Mouse (Mus musculus) spleen, adult 2 months (tissue): ENCODE measurements around the gene Gpr19.

Source experiments
- CTCF ChIP-seq: fragments of 200-500 bp; IDR thresholded peaks from 2 replicates; pipeline ENCODE4 v1.5.1; 2011; ENCODE audit warnings: mild to moderate bottlenecking, inconsistent platforms; ENCODE audit not compliant: insufficient read depth, insufficient read length, insufficient replicate concordance; ENCODE audit errors: extremely low read depth
- POLR2A ChIP-seq: fragments of 200-500 bp; IDR thresholded peaks from 2 replicates; pipeline ENCODE4 v1.6.1; 2011; ENCODE audit warnings: low read depth, low read length, inconsistent platforms

DNA sequence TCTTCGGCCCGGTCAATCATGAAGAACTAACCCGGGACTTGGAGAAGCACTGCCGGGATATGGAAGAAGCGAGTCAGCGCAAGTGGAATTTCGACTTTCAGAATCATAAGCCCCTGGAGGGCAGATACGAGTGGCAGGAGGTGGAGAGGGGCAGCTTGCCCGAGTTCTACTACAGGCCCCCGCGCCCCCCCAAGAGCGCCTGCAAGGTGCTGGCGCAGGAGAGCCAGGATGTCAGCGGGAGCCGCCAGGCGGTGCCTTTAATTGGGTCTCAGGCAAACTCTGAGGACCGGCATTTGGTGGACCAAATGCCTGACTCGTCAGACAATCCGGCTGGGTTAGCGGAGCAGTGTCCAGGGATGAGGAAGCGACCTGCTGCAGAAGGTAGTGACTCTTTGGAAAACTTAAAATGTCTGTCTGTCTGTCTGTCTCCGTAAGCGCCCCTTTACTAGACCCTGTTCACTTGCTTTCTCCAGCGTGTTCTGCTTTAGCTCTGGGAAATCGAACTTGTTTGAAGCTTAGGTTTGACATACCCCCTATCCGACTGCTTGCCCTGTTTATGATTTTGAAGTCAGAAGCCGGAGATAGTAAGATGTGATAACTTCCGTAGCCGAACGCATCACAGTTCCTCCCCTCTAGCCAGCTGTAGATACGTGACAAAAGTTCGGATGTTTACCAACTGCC is 22.8 kb upstream of the Gpr19 start:
- TF ChIP-seq POLR2A (peak; percentile 75), CTCF (no peak)
